Mouse (Mus musculus): ENCODE data around the gene BC034090.
A peak's percentile ranks its signal among the peaks of the same experiment; 100 is the strongest.

Gene BC034090

DNA sequence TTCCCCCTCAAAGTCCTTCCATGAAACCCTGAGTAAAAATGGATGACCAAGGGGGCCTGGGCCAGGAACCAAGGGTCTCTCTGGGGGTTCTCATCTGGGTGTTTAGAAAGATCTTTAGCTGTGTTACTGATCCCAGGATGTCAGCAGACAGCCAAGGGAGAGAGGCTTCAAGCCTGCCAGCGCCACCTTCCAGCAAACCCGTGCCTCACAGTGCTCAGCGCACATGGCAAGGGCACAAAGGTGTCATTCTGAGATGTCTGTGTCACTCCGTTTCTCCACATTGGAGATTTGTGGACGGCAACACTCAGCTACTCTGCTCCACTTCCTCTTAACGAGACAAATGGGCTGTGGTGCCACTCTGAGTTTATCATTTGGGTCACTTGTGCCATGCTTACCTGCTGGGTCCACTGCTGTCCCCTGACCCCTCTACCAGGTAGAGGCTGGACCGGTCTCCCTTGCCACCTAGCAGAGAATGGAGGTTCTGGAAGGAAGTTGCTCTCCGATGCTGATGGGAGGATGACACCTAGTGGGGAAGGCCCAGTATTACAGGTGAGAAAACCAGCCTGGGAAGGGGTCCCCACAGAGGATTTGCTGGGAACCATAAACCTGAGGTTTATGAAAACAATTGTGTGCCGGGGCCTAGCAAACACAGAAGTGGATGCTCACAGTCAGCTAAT lies 26.2 kb downstream of the BC034090 start:
- Histone ChIP-seq H3K4me1 (replicated peaks; ENCODE audit: low read depth, low read length) (peaks cover 10% of the 10 kb centered on the region; the same call in 1 of the 2 replicates), H3K4me3 (replicated peaks; ENCODE audit: low read length) (no peak overlapping the region), H3K27me3 (ENCODE audit: insufficient read depth, low read length) (peaks cover 5% of the 10 kb centered on the region; the same call in 1 of the 2 replicates), H3K36me3 (ENCODE audit: insufficient read depth, low read length) (no peaks in the 10 kb centered on the region), H3K9me3 (ENCODE audit: low read length) (no peaks in the 10 kb centered on the region)
- TF ChIP-seq CTCF (conservative IDR thresholded peaks at IDR 0.05; ENCODE audit: low read length) (peak; percentile 80), NANOG (IDR thresholded peaks at IDR 0.05; ENCODE audit: borderline replicate concordance, low read length) (no peak)

DNA sequence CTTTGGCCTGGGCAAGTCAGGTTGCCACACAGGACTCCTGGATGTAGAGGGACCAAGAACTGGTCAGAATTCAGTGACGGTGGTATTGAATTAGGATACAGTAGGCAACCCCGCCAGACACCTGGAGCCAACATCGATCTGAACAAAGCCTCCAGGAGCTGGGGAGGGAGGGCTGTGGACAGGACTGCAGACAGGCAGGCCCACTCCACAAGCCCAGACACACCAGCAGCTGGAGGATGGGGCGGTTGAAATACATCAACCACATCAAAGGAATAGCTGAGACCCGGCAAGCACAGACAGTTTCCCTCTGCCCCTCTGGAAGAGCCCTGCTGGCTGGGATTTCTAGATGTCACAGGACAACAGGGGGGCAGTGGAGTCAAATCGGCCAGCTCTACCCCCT lies 27.4 kb downstream of the BC034090 start:
- Histone ChIP-seq H3K4me1 (replicated peaks; ENCODE audit: low read depth, low read length) (peaks cover 17% of the 10 kb centered on the region; the same call in 1 of the 2 replicates), H3K27me3 (ENCODE audit: insufficient read depth, low read length) (peaks cover 4% of the 10 kb centered on the region; the same call in 1 of the 2 replicates), H3K36me3 (ENCODE audit: insufficient read depth, low read length) (no peaks in the 10 kb centered on the region), H3K4me3 (replicated peaks; ENCODE audit: low read length) (no peak overlapping the region), H3K9me3 (ENCODE audit: low read length) (no peaks in the 10 kb centered on the region)
- TF ChIP-seq POU5F1 (IDR thresholded peaks at IDR 0.05; ENCODE audit: borderline replicate concordance, low read length) (no peak), CTCF (conservative IDR thresholded peaks at IDR 0.05; ENCODE audit: low read length) (no peak)

DNA sequence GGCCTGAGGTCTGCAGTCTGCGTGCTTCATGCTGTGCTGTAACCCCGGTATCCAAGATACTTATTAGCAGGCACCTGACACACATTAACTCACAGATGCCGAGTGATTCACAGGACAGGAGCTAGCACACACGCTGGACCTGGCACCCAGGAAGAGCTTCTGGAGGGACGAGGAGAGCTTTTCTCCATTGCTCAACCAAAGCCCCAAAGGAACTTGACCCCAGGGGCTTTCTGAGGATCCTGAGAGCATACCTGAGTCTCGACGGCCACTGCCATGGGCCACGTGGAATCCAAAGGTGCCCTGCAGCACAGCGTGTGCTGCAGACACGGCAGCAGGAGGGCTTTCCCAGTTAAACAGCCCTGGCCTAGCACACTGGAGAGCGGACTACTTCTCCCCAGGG lies 27.9 kb downstream of the BC034090 start:
- Histone ChIP-seq H3K9me3 (ENCODE audit: low read length) (no peaks in the 10 kb centered on the region), H3K4me1 (replicated peaks; ENCODE audit: low read depth, low read length) (peaks cover 17% of the 10 kb centered on the region; the same call in 1 of the 2 replicates), H3K36me3 (ENCODE audit: insufficient read depth, low read length) (no peaks in the 10 kb centered on the region), H3K27me3 (ENCODE audit: insufficient read depth, low read length) (peaks cover 3% of the 10 kb centered on the region; the same call in 1 of the 2 replicates), H3K4me3 (replicated peaks; ENCODE audit: low read length) (no peak overlapping the region)
- TF ChIP-seq POU5F1 (IDR thresholded peaks at IDR 0.05; ENCODE audit: borderline replicate concordance, low read length) (no peak), CTCF (conservative IDR thresholded peaks at IDR 0.05; ENCODE audit: low read length) (no peak), NANOG (IDR thresholded peaks at IDR 0.05; ENCODE audit: borderline replicate concordance, low read length) (no peak)

DNA sequence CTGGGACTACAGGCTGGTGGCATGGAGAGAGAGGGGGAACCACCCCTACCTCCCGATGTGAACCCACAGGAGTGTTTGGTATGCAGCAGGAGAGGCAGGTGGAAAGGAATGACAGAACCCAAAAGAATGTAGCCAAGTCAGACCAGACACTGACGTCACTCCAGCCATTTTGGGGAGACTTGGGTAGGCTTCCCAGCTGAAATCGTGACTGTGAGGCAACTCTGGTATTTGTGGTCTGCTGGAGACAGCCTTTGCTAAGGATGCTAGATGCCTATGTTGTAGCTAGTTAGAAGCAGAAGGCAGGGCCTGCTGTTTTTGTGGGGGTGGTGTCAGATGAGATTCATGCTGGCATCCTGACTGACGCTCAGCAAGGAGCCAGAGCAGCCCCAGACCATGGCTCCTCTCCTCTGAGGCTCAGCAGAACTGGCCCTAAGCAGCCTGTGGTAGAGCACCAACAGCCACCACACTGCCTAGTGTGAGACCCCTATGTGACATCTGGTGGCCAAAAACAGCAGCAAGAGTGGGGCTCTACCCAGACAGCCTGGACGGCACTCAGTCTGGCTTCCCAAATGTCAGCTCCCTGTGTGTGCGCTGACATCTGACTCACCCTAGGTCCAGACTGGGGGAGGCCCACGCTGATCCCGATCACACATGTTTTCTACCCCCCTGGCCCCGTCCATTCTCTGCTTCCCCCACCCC lies 29.0 kb downstream of the BC034090 start:
- H3K4me3 ChIP-seq (replicated peaks; ENCODE audit: low read length), result no peak overlapping the region
- TF ChIP-seq NANOG (IDR thresholded peaks at IDR 0.05; ENCODE audit: borderline replicate concordance, low read length) (no peak), POU5F1 (IDR thresholded peaks at IDR 0.05; ENCODE audit: borderline replicate concordance, low read length) (no peak), CTCF (conservative IDR thresholded peaks at IDR 0.05; ENCODE audit: low read length) (no peak)

DNA sequence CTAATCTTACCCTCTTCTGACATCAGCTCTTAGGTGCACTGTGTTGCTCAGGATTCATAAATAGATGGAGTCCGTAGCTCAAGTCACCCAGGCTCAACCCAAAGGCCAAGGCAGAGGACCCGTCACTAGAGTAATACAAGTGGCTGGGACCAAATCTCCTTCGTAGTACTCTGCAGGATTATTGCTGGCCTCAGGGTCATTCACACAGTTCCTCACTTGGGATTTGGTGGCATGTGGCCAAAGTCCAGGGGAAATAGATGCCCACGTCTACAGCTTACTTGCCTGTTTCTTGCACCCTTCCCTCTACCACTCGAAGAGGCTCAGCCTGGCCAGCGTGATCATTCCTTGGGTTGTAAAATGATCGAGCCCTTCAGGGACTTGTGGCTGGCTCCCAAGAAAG lies 30.3 kb downstream of the BC034090 start:
- peaks cover 14% of the 10 kb centered on the region; the same call in 1 of the 2 replicates for H3K4me1 ChIP-seq (replicated peaks; ENCODE audit: low read depth, low read length)
- no peaks in the 10 kb centered on the region for H3K27me3 ChIP-seq (ENCODE audit: insufficient read depth, low read length)
- H3K9me3 ChIP-seq (ENCODE audit: low read length), result no peaks in the 10 kb centered on the region
- TF ChIP-seq POU5F1 (IDR thresholded peaks at IDR 0.05; ENCODE audit: borderline replicate concordance, low read length) (no peak), NANOG (IDR thresholded peaks at IDR 0.05; ENCODE audit: borderline replicate concordance, low read length) (no peak), CTCF (conservative IDR thresholded peaks at IDR 0.05; ENCODE audit: low read length) (no peak)
- H3K36me3 ChIP-seq (ENCODE audit: insufficient read depth, low read length), result no peaks in the 10 kb centered on the region
- no peak overlapping the region for H3K4me3 ChIP-seq (replicated peaks; ENCODE audit: low read length)

More for the DNA sequence above, 29.0 kb downstream of the BC034090 start:
- no peaks in the 10 kb centered on the region for H3K9me3 ChIP-seq (ENCODE audit: low read length)
- no peaks in the 10 kb centered on the region for H3K36me3 ChIP-seq (ENCODE audit: insufficient read depth, low read length)
- peaks cover 17% of the 10 kb centered on the region; the same call in 1 of the 2 replicates for H3K4me1 ChIP-seq (replicated peaks; ENCODE audit: low read depth, low read length)
- no peaks in the 10 kb centered on the region for H3K27me3 ChIP-seq (ENCODE audit: insufficient read depth, low read length)

DNA sequence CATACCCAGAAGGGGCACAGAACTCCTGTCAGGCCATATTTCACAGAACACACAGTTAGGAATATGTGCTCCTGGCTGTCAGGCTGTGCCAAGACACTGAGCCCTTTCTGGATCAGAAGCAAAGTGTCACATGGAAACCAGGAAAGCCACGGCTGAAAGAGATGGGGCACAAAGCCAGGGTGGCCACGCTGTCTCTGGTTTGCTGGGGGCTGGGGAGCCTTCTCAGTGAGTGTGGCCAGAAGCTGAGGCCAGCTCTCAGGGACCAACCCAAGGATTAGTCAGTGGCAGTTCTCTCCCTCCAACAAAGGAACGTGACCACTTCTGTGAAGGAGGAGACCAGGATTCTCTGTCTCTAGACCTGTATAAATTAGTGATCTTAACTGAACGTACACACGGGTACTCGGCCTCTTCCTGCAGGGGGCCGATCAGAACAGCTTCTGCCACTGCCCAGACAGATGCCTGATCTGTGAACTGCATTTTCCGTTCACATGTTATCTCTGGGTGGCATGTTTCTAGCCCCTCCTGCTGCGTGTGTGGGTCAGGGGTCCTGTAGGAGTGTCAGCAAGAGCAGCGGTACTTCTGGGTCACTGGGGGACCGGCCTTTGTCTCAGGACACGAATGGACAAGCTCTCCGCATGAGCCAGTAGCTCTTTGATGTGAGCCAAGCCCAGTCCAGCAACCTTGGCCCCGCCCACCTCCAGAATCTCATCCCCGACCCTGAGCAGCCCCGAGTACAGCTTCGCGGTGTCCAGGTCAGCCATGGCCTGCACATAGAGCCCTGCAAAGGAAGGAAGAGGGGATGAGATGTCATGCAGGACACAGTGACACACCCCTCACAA lies 31.1 kb downstream of the BC034090 start:
- Histone ChIP-seq H3K9me3 (ENCODE audit: low read length) (no peaks in the 10 kb centered on the region), H3K27me3 (ENCODE audit: insufficient read depth, low read length) (no peaks in the 10 kb centered on the region), H3K4me3 (replicated peaks; ENCODE audit: low read length) (no peak overlapping the region), H3K4me1 (replicated peaks; ENCODE audit: low read depth, low read length) (peaks cover 13% of the 10 kb centered on the region; the same call in 1 of the 2 replicates), H3K36me3 (ENCODE audit: insufficient read depth, low read length) (no peaks in the 10 kb centered on the region)
- TF ChIP-seq CTCF (conservative IDR thresholded peaks at IDR 0.05; ENCODE audit: low read length) (no peak), POU5F1 (IDR thresholded peaks at IDR 0.05; ENCODE audit: borderline replicate concordance, low read length) (no peak), NANOG (IDR thresholded peaks at IDR 0.05; ENCODE audit: borderline replicate concordance, low read length) (no peak)

DNA sequence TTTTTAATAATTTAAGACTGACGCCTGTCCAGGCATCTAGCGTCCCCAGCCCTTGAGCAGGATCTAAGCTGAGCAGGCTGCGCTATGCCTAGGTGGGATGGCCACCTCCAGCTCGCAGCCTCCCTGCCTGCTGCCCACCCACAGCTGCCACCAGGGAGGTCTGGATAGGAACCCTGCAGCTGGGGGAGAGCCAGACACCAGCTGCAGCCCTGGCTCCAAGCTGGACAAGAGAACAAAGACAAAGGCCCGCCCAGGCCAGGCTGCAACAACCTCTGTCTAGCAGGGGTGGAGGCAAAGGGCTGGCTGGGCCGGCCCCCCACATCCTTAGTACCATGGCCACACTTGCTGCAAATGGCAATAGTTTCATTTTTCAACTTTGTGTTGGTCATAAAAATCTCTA lies 31.8 kb downstream of the BC034090 start:
- no peaks in the 10 kb centered on the region for H3K9me3 ChIP-seq (ENCODE audit: low read length)
- H3K27me3 ChIP-seq (ENCODE audit: insufficient read depth, low read length), result no peaks in the 10 kb centered on the region
- H3K4me3 ChIP-seq (replicated peaks; ENCODE audit: low read length), result no peak overlapping the region
- H3K4me1 ChIP-seq (replicated peaks; ENCODE audit: low read depth, low read length), result peaks cover 15% of the 10 kb centered on the region; the same call in 1 of the 2 replicates
- H3K36me3 ChIP-seq (ENCODE audit: insufficient read depth, low read length), result no peaks in the 10 kb centered on the region
- TF ChIP-seq CTCF (conservative IDR thresholded peaks at IDR 0.05; ENCODE audit: low read length), result no peak
- no peak for TF ChIP-seq POU5F1 (IDR thresholded peaks at IDR 0.05; ENCODE audit: borderline replicate concordance, low read length)
- no peak for TF ChIP-seq NANOG (IDR thresholded peaks at IDR 0.05; ENCODE audit: borderline replicate concordance, low read length)

DNA sequence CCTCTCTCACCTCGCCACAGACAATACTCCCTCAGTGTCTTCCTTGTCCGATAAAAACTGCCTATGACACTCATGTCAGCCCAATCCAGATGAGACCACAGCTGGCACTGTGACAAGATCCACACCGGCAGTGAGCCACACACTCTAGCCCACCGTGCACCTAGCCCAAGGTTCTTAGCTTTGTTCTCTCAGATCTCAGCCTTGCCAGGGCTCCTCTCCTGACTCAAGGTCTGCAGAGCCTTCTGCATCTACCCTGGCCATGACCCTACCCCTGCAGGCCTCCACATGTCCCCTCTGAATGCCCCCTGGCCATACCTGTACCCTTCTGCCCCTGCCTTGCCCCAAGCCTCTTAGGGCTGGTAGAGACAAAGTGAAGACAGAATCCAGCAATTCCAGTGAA lies 32.2 kb downstream of the BC034090 start:
- Histone ChIP-seq H3K4me3 (replicated peaks; ENCODE audit: low read length) (no peak overlapping the region), H3K4me1 (replicated peaks; ENCODE audit: low read depth, low read length) (peaks cover 19% of the 10 kb centered on the region; the same call in 1 of the 2 replicates), H3K36me3 (ENCODE audit: insufficient read depth, low read length) (0 out of 2 replicates have a peak, but pooled peaks cover 4% of the 10 kb centered on the region), H3K9me3 (ENCODE audit: low read length) (no peaks in the 10 kb centered on the region), H3K27me3 (ENCODE audit: insufficient read depth, low read length) (no peaks in the 10 kb centered on the region)
- no peak for TF ChIP-seq CTCF (conservative IDR thresholded peaks at IDR 0.05; ENCODE audit: low read length)
- TF ChIP-seq POU5F1 (IDR thresholded peaks at IDR 0.05; ENCODE audit: borderline replicate concordance, low read length), result no peak
- TF ChIP-seq NANOG (IDR thresholded peaks at IDR 0.05; ENCODE audit: borderline replicate concordance, low read length), result no peak
